Mouse (Mus musculus): ENCODE results near the gene Nepro. TPM values are rescaled to one million over a fixed set of nuclear protein-coding genes. Genes with fewer than 3 reads are reported as not detected.

Nepro gene
- total and polyA plus RNA-seq, 3 experiments = 5.4 to 27.7 (median 17.3) TPM

DNA sequence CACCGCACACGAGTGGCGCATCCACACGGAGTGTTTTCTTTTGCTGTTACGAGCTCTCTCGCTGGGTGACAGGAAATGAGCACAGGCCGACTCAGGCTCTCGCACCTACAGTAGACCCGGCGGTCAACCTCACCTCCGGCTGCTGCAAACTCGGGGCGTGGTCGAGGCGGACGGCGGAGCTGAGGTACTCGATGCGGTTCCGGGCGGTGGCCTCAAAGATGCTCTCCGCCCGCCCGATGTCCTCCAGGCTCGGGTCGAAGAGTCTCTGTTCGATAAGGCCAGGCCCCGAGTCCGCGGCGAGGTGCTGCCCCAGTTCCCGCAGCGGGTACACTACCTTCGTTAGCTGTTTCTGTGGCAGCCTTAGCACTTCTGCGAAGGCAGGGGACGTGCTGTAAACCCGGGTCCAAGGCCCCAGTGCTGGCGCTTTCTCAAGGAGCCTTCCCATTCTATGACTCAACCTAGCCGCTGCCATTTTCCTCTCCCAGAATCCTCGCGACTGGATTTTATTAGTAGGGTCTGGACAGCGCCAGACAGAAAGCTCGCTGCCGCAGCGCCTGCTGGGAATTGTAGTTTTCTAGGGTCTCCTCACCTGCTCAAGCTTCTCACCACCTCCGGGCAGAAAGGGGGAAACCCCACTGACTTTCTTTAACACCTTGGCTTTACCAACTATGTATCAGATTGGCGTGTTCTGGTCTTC lies 21.9 kb downstream of the Nepro start, which contains the start of gene Gtpbp8:
TSS of gene Gtpbp8 (minus strand) at position 498 of the 697 bp plus-strand sequence.
- ATAC-seq (ENCODE audit: extremely low read depth, insufficient number of reproducible peaks, low FRiP score, poor library complexity, severe bottlenecking) = peak; percentile 86
- Histone ChIP-seq H3K27me3 (ENCODE audit: insufficient read depth, low read length) (no peaks in the 10 kb centered on the region; the same call in 1 of the 2 replicates), H3K4me1 (ENCODE audit: insufficient read depth, low read depth, low read length) (peaks cover 30% of the 10 kb centered on the region)

DNA sequence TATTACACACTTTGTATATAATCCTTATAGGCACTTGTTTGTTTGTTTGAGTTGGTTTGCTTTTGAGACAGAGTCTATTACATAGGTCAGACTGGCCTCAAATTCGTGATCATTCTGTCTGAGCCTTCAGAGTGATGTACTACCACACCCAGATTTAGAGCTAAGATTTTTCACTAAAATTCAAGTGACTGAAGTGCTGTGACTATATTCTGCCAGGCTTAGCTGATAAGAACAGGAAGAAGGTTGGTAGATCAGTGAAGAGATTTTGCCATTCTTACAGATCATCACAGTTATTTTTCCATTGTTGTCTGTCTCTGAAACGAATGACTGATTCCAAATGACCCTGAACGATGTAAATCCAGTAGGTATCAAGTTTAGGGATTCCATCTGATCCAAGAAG lies 23.9 kb downstream of the Nepro start:
- Histone ChIP-seq H3K36me3 (replicated peaks) (peaks cover 7% of the 10 kb centered on the region), H3K4me1 (ENCODE audit: insufficient read depth, low read depth, low read length) (peaks cover 24% of the 10 kb centered on the region), H3K9me3 (replicated peaks) (no peaks in the 10 kb centered on the region), H3K27me3 (ENCODE audit: insufficient read depth, low read length) (peaks cover 5% of the 10 kb centered on the region), H3K4me3 (ENCODE audit: low read depth, low read length) (no peak overlapping the region)
- no peak for DNase-seq (ENCODE audit: low spot score)
- no peak for ATAC-seq (ENCODE audit: extremely low read depth, insufficient number of reproducible peaks, low FRiP score, poor library complexity, severe bottlenecking)
- no peak for TF ChIP-seq CTCF (IDR thresholded peaks at IDR 0.05; ENCODE audit: low read depth, low read length)
- no peak for TF ChIP-seq GATA2 (IDR thresholded peaks at IDR 0.05; ENCODE audit: borderline replicate concordance, low read depth, low read length)
- TF ChIP-seq POLR2AphosphoS5 (IDR thresholded peaks at IDR 0.05; ENCODE audit: insufficient replicate concordance, low read depth, low read length) = no peak
- no peak for TF ChIP-seq GATA1 (IDR thresholded peaks at IDR 0.05; ENCODE audit: borderline replicate concordance, low read length)
- no peak for TF ChIP-seq TAL1 (conservative IDR thresholded peaks at IDR 0.05; ENCODE audit: low read depth, low read length)

More for the DNA sequence above, 21.9 kb downstream of the Nepro start, which contains the start of gene Gtpbp8:
- H3K4me3 ChIP-seq (ENCODE audit: low read depth, low read length) = peak within 1 kb of the TSS; percentile 78
- TF ChIP-seq GATA1 (IDR thresholded peaks at IDR 0.05; ENCODE audit: borderline replicate concordance, low read length) (no peak), GATA2 (IDR thresholded peaks at IDR 0.05; ENCODE audit: borderline replicate concordance, low read depth, low read length) (no peak), POLR2AphosphoS5 (IDR thresholded peaks at IDR 0.05; ENCODE audit: insufficient replicate concordance, low read depth, low read length) (no peak), CTCF (IDR thresholded peaks at IDR 0.05; ENCODE audit: low read depth, low read length) (no peak), TAL1 (conservative IDR thresholded peaks at IDR 0.05; ENCODE audit: low read depth, low read length) (no peak)
- H3K36me3 ChIP-seq (replicated peaks) = peaks cover 20% of the 10 kb centered on the region
- H3K9me3 ChIP-seq (replicated peaks) = no peaks in the 10 kb centered on the region
- DNase-seq (ENCODE audit: low spot score) = peak; percentile 79

DNA sequence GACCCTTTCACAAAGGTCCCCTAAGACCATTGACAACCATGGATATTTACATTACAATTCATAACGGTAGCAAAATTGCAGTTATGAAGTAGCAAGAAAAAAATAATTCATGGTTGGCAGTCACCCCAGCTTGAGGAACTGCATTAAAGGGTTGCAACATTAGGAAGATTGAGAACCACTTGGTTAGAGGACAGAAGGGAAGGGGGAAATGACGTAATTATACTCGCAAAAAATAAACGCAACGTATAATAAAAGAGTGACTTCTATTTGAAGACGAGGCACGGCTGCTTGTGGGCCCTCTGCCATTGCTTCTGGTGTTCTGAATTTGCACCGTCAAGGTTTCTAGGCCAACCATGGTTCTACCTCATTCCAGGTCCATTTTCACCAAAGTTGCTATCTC lies 33.6 kb downstream of the Nepro start:
- no peak overlapping the region for H3K4me3 ChIP-seq (ENCODE audit: low read depth, low read length)
- TF ChIP-seq TAL1 (conservative IDR thresholded peaks at IDR 0.05; ENCODE audit: low read depth, low read length) = no peak
- TF ChIP-seq GATA1 (IDR thresholded peaks at IDR 0.05; ENCODE audit: borderline replicate concordance, low read length) = no peak
- TF ChIP-seq GATA2 (IDR thresholded peaks at IDR 0.05; ENCODE audit: borderline replicate concordance, low read depth, low read length) = no peak
- no peak for TF ChIP-seq CTCF (IDR thresholded peaks at IDR 0.05; ENCODE audit: low read depth, low read length)
- no peak for TF ChIP-seq POLR2AphosphoS5 (IDR thresholded peaks at IDR 0.05; ENCODE audit: insufficient replicate concordance, low read depth, low read length)
- H3K36me3 ChIP-seq (replicated peaks) = no peaks in the 10 kb centered on the region
- H3K4me1 ChIP-seq (ENCODE audit: insufficient read depth, low read depth, low read length) = no peaks in the 10 kb centered on the region
- ATAC-seq (ENCODE audit: extremely low read depth, insufficient number of reproducible peaks, low FRiP score, poor library complexity, severe bottlenecking) (no peak), DNase-seq (ENCODE audit: low spot score) (no peak)
- peaks cover 24% of the 10 kb centered on the region for H3K27me3 ChIP-seq (ENCODE audit: insufficient read depth, low read length)
- no peaks in the 10 kb centered on the region for H3K9me3 ChIP-seq (replicated peaks)

DNA sequence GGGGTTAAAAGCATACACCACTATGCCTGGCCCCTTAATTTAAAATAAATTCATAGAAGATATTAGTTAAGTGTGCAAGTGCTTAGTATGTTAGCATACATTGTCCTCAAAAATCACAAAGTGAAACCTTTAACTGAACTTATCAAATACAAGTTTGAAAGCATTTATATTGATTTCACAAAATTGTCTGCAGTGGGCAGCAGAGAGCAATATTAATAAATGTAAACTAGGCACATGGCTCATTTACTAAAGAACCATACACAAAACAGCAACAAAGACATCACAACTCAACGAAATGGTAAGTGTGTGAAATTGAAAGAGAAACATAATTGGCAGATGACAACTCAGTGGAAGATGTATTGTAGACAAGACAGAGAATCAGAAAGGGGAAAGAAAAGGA lies 37.7 kb downstream of the Nepro start:
- Histone ChIP-seq H3K4me1 (ENCODE audit: insufficient read depth, low read depth, low read length) (peaks cover 8% of the 10 kb centered on the region), H3K9me3 (replicated peaks) (no peaks in the 10 kb centered on the region), H3K36me3 (replicated peaks) (no peaks in the 10 kb centered on the region), H3K4me3 (ENCODE audit: low read depth, low read length) (no peak overlapping the region), H3K27me3 (ENCODE audit: insufficient read depth, low read length) (peaks cover 7% of the 10 kb centered on the region)
- no peak for TF ChIP-seq POLR2AphosphoS5 (IDR thresholded peaks at IDR 0.05; ENCODE audit: insufficient replicate concordance, low read depth, low read length)
- no peak for TF ChIP-seq TAL1 (conservative IDR thresholded peaks at IDR 0.05; ENCODE audit: low read depth, low read length)
- no peak for TF ChIP-seq GATA2 (IDR thresholded peaks at IDR 0.05; ENCODE audit: borderline replicate concordance, low read depth, low read length)
- TF ChIP-seq GATA1 (IDR thresholded peaks at IDR 0.05; ENCODE audit: borderline replicate concordance, low read length) = no peak
- TF ChIP-seq CTCF (IDR thresholded peaks at IDR 0.05; ENCODE audit: low read depth, low read length) = no peak
- DNase-seq (ENCODE audit: low spot score) = no peak
- ATAC-seq (ENCODE audit: extremely low read depth, insufficient number of reproducible peaks, low FRiP score, poor library complexity, severe bottlenecking) = no peak

DNA sequence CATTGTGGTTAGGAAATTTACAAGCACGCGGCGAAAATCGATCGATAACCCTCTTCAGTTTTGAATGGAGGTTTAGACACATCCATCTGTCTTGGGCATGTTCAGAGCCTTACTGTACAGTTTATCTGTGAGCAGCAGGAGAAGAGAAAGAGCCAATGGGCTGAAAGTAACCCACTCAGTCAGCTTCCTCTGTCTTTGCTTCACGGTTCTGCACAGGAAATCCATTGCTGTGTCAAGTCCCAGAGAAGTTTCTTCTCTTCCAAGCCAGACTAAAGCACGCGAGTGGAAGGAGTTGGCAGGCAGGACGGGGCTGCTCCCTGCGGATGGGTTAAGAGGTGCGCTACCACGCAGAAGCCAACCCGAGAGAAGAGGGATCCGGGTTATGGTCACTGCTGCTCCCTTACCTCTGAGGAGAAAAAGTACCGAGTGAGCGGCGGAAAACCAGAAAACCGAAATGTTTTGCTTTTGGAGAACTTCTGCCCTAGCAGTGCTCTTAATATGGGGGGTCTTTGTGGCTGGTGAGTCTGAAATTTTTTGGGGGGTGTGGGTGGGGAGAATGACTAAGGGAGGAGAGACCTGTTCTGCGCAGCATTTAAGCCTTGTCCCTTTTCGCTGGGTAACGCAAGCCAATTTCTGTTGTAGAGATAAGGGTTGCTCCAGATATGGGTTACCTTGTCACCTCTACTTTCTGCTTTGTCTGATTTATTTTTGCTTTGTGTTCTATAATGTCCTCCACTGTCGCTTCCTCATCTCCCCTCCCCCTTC lies 41.6 kb downstream of the Nepro start, which contains the start of gene Cd200r1:
TSS of gene Cd200r1 (plus strand) at position 182 of the 765 bp plus-strand sequence.
- H3K9me3 ChIP-seq (replicated peaks) = no peaks in the 10 kb centered on the region
- no peak for TF ChIP-seq GATA1 (IDR thresholded peaks at IDR 0.05; ENCODE audit: borderline replicate concordance, low read length)
- TF ChIP-seq TAL1 (conservative IDR thresholded peaks at IDR 0.05; ENCODE audit: low read depth, low read length) = no peak
- no peak for TF ChIP-seq POLR2AphosphoS5 (IDR thresholded peaks at IDR 0.05; ENCODE audit: insufficient replicate concordance, low read depth, low read length)
- TF ChIP-seq GATA2 (IDR thresholded peaks at IDR 0.05; ENCODE audit: borderline replicate concordance, low read depth, low read length) = no peak
- no peak for TF ChIP-seq CTCF (IDR thresholded peaks at IDR 0.05; ENCODE audit: low read depth, low read length)
- ATAC-seq (ENCODE audit: extremely low read depth, insufficient number of reproducible peaks, low FRiP score, poor library complexity, severe bottlenecking) = no peak

More for the DNA sequence above, 41.6 kb downstream of the Nepro start, which contains the start of gene Cd200r1:
- Histone ChIP-seq H3K4me3 (ENCODE audit: low read depth, low read length) (no peak within 1 kb of the TSS), H3K27me3 (ENCODE audit: insufficient read depth, low read length) (peaks cover 5% of the 10 kb centered on the region; the same call in 1 of the 2 replicates), H3K4me1 (ENCODE audit: insufficient read depth, low read depth, low read length) (peaks cover 16% of the 10 kb centered on the region), H3K36me3 (replicated peaks) (no peaks in the 10 kb centered on the region)
- no peak for DNase-seq (ENCODE audit: low spot score)
